Mouse (Mus musculus): Measurements from ENCODE around the gene Maml2.

DNA sequence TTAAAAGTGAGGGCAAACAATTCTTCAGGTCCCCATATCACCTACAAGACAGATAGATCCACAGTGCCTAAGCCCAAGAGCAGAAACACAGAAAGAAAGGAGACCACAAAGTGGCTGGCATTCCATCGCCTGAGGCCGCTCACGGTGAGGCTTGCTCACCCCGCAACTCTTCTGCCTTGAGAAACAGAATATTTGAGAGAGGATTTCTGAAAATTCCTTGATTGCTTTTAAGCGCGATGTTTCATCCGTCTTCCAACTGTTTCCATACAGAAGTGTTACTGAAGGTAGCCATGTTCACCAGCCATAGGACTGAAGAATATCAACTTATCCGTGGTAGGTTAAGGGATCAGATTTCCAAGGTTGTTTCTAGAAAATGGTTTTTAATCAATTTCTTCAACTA, 383.4 kb downstream of the Maml2 start:
- no peak for TF ChIP-seq GATA1 (IDR thresholded peaks at IDR 0.05; ENCODE audit: low read length)
- no peak for TF ChIP-seq TAL1 (IDR thresholded peaks at IDR 0.05; ENCODE audit: low read length)
